Mouse (Mus musculus) T-helper 2 cell (primary cell): ENCODE data around the gene Slc38a4.

Experiments
- in situ Hi-C: fragments of 300-600 bp; cut with MboI, MseI; formaldehyde crosslinking; loops from one replicate; pipeline ENCODE4 v1.15.1; 2025; ENCODE audit warnings: high pct_unique_total_duplicates

Slc38a4 gene

GRCm38 (mm10) chr15:97055794-97056193 is at the start of gene Slc38a4:
Gene Slc38a4, minus strand, starts transcription at chr15:97055956.
- in situ Hi-C loops: no loop called here

- in situ Hi-C loops: no loop called here
These were observed 49.2 kb upstream of the Slc38a4 start for GRCm38 (mm10) chr15:97104889-97105391.

GRCm38 (mm10) chr15:97104048-97104447 is 48.3 kb upstream of the Slc38a4 start:
- in situ Hi-C loops: no loop called here

- in situ Hi-C loops: no loop called here
These were observed 47.1 kb upstream of the Slc38a4 start for GRCm38 (mm10) chr15:97102811-97103210.

- in situ Hi-C loops: no loop called here
These were observed 46.4 kb upstream of the Slc38a4 start for GRCm38 (mm10) chr15:97102181-97102580.

- in situ Hi-C loops: no loop called here
These were observed 43.3 kb upstream of the Slc38a4 start for GRCm38 (mm10) chr15:97099101-97099500.

- in situ Hi-C loops: no loop called here
These were observed 41.8 kb upstream of the Slc38a4 start for GRCm38 (mm10) chr15:97097548-97097947.

GRCm38 (mm10) chr15:97089526-97089925 is 33.8 kb upstream of the Slc38a4 start:
- in situ Hi-C loops: no loop called here

GRCm38 (mm10) chr15:97085833-97086232 is 30.1 kb upstream of the Slc38a4 start:
- in situ Hi-C loops: no loop called here

- in situ Hi-C loops: no loop called here
These were observed 21.9 kb upstream of the Slc38a4 start for GRCm38 (mm10) chr15:97077665-97078064.

GRCm38 (mm10) chr15:97076092-97076491 is 20.3 kb upstream of the Slc38a4 start:
- in situ Hi-C loops: no loop called here

GRCm38 (mm10) chr15:97075240-97075639 is 19.5 kb upstream of the Slc38a4 start:
- in situ Hi-C loops: no loop called here

GRCm38 (mm10) chr15:97072859-97073826 is 17.4 kb upstream of the Slc38a4 start:
- in situ Hi-C loops: no loop called here

- in situ Hi-C loops: no loop called here
These were observed 11.8 kb upstream of the Slc38a4 start for GRCm38 (mm10) chr15:97067340-97068136.

- in situ Hi-C loops: no loop called here
These were observed 11.2 kb upstream of the Slc38a4 start for GRCm38 (mm10) chr15:97066937-97067336.

- in situ Hi-C loops: no loop called here
These were observed 7.5 kb upstream of the Slc38a4 start for GRCm38 (mm10) chr15:97063211-97063610.

GRCm38 (mm10) chr15:97060973-97061372 is 5.2 kb upstream of the Slc38a4 start:
- in situ Hi-C loops: no loop called here

GRCm38 (mm10) chr15:97060571-97060970 is 4.8 kb upstream of the Slc38a4 start:
- in situ Hi-C loops: no loop called here

GRCm38 (mm10) chr15:97060102-97060501 is 4.3 kb upstream of the Slc38a4 start:
- in situ Hi-C loops: no loop called here

GRCm38 (mm10) chr15:97059071-97060041 is 3.6 kb upstream of the Slc38a4 start:
- in situ Hi-C loops: no loop called here
